Mouse (Mus musculus) liver, adult 2 months (tissue): ENCODE data around the gene Mn1. TPM values are rescaled to one million over a fixed set of nuclear protein-coding genes. Genes with fewer than 3 reads are reported as not detected.

Experiments
- DNase-seq: peaks from one replicate; pipeline ENCODE4 v3.0.0-alpha.2; 2011; ENCODE audit warnings: low read depth, low spot score; ENCODE audit errors: extremely low read depth
- H3K27ac ChIP-seq: fragments of 200-500 bp; replicated peaks from 2 replicates; pipeline ENCODE4 v1.5.1; 2012; ENCODE audit warnings: low read depth, mild to moderate bottlenecking, control low read depth, inconsistent platforms, low read length; ENCODE audit not compliant: insufficient read depth
- H3K27me3 ChIP-seq: fragments of 200-500 bp; 2 replicates; pipeline ENCODE4 v1.6.1; 2012; ENCODE audit warnings: mild to moderate bottlenecking, moderate library complexity, low read length, inconsistent platforms; ENCODE audit not compliant: control insufficient read depth, insufficient read depth
- H3K36me3 ChIP-seq: fragments of 200-500 bp; 2 replicates; pipeline ENCODE4 v1.6.1; 2012; ENCODE audit warnings: low read length, inconsistent platforms; ENCODE audit not compliant: control insufficient read depth, insufficient read depth
- H3K4me1 ChIP-seq: fragments of 200-500 bp; 2 replicates; pipeline ENCODE4 v1.6.1; 2011; ENCODE audit warnings: low read length; ENCODE audit not compliant: control insufficient read depth, insufficient read depth
- H3K4me3 ChIP-seq: fragments of 200-500 bp; 2 replicates; pipeline ENCODE4 v1.5.1; 2011; ENCODE audit warnings: low read depth, mild to moderate bottlenecking, control low read depth, low read length, moderate library complexity; ENCODE audit not compliant: insufficient read depth
- H3K79me2 ChIP-seq: fragments of 200-500 bp; 2 replicates; pipeline ENCODE4 v1.6.1; 2012; ENCODE audit warnings: inconsistent platforms, mild to moderate bottlenecking, low read length, moderate library complexity; ENCODE audit not compliant: control insufficient read depth, insufficient read depth
- H3K9ac ChIP-seq: fragments of 200-500 bp; 2 replicates; pipeline ENCODE4 v1.6.1; 2012; ENCODE audit warnings: low read depth, mild to moderate bottlenecking, control low read depth, inconsistent platforms, low read length
- CTCF ChIP-seq: fragments of 200-500 bp; IDR thresholded peaks from 2 replicates; pipeline ENCODE4 v1.5.1; 2011; ENCODE audit warnings: low read depth, low read length, control low read depth
- POLR2A ChIP-seq: fragments of 200-500 bp; IDR thresholded peaks from 2 replicates; pipeline ENCODE4 v1.6.1; 2011; ENCODE audit warnings: low read length, control low read depth; ENCODE audit not compliant: insufficient read depth; ENCODE audit errors: extremely low read depth
- WGBS: fragments of 180-500 bp; shearing (Covaris S2); methylation state at CpG from one replicate; pipeline ENCODE4 v1.1.7; 2018; 5-methylcytosine and 5-hydroxymethylcytosine counted together
- polyA plus RNA-seq: library from polyadenylated mRNA; depleted of rRNA; stranded (reverse); fragments of >200 nt; gene quantifications from 2 replicates; pipeline ENCODE4 v1.2.3, GENCODE M21; 2012
- total RNA-seq: library from RNA; depleted of rRNA; stranded (reverse); fragments of >200 nt; gene quantifications from 2 replicates; pipeline ENCODE4 v1.2.3, GENCODE M21; 2014

The Mn1 gene
- total and polyA plus RNA-seq, 2 experiments: 3.4 to 7.3 TPM

DNA sequence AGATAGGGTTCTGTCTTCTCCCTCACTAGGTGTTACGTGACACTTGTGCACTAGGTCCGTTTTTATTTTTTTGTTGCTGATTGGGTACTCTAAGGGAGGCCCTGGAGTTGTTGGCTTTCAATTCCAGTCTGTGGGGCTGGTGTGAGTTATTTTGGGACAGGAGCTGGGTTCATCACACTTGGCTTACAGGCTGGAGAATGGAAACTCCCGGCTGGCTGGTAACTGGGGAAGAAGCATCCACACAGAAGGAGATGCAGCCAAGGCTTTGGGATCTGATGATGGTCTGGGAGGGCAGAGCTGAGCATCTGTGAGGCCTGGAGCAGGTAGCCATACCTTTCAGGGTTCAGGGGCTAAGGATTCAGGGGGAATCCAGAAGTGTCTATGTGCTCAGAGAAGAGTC is 6.5 kb upstream of the Mn1 start:
- 81% methylated on average over 3 of the region's 3 CpGs for WGBS
- Histone ChIP-seq H3K36me3 (no peaks in the 10 kb centered on the region), H3K79me2 (no peaks in the 10 kb centered on the region), H3K9ac (no peak overlapping the region), H3K4me3 (no peak overlapping the region), H3K27ac (no peak overlapping the region), H3K27me3 (no peaks in the 10 kb centered on the region), H3K4me1 (no peaks in the 10 kb centered on the region; the same call in 1 of the 2 replicates)
- DNase-seq: no peak
- TF ChIP-seq CTCF: no peak

DNA sequence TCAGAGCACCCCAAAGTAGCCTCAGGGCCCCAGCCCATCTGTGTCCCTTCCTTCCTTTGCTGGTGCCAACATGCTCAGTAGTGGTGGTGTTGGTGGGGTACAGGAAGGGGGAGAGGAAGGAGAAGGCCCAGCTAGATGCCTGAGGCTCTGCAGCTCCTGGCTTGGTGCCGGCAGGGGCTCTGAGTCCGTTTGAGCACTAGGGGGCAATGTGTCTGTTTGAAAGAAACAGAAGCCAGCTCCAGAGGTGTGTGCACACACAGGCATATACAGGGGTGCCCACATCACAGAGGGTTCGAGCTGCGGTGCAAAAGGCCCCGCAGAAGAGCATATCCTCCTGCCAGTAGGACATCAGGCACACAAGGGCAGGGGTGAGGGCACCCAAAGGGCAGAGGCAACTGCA is 3.0 kb upstream of the Mn1 start:
- no peaks in the 10 kb centered on the region; the same call in 1 of the 2 replicates for H3K4me1 ChIP-seq
- no peaks in the 10 kb centered on the region for H3K27me3 ChIP-seq
- TF ChIP-seq CTCF (peak; percentile 92), POLR2A (no peak)
- no peak overlapping the region for H3K27ac ChIP-seq
- no peak overlapping the region for H3K9ac ChIP-seq
- 3% methylated on average over 5 of the region's 5 CpGs for WGBS
- H3K79me2 ChIP-seq: peaks cover 19% of the 10 kb centered on the region
- no peak overlapping the region for H3K4me3 ChIP-seq
- peak; percentile 54 for DNase-seq
- peaks cover 3% of the 10 kb centered on the region for H3K36me3 ChIP-seq

DNA sequence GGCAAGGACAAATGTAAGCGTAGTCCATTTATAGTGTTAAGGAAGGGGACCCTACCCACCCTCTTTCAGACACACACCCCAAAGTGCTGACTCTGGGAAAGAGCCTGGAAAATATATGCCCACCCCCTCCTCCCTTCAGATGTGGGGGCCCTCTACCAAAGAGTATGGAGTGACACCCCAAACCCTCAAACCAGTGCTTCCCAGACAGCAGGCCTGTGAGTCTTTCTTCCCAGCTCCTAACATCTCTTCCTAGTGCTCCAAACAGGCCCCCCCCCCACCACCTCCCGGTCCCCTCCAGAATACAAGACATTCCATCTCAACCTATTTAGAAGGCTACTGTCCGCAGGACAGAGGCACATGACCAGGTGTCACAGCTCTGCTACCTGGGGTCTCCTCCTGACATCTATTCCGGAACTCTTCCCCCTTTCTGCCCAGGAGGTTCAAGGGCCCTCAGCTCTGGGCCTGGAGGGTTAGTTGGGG is 2.4 kb upstream of the Mn1 start:
- no peak for DNase-seq
- 80% methylated on average over 4 of the region's 4 CpGs for WGBS
- H3K27me3 ChIP-seq: no peaks in the 10 kb centered on the region
- no peak overlapping the region for H3K27ac ChIP-seq
- no peaks in the 10 kb centered on the region; the same call in 1 of the 2 replicates for H3K4me1 ChIP-seq
- H3K4me3 ChIP-seq: no peak overlapping the region
- peaks cover 25% of the 10 kb centered on the region for H3K79me2 ChIP-seq
- TF ChIP-seq CTCF (no peak), POLR2A (no peak)
- H3K36me3 ChIP-seq: peaks cover 6% of the 10 kb centered on the region
- no peak overlapping the region for H3K9ac ChIP-seq

DNA sequence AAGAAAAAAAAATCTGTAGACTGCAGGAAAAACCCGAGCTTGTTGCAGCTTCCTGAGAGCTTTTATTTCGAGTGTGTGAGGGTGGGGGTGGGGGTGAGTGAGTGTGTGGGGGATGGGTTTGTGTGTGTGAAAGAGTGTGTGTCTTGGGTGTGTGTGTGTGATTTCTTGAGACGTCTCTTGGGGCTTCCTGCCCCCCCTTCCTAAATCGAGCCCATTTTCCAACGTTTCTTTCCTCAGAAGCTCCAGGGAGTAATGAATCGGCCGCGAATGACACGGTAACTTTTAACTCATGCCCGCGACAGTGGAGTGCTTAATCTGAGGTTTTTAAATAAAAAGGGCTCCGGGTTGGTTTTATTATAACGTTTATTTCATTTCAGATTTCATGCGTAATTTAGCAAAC is 1.6 kb upstream of the Mn1 start:
- H3K4me1 ChIP-seq: no peaks in the 10 kb centered on the region; the same call in 1 of the 2 replicates
- no peak overlapping the region for H3K27ac ChIP-seq
- no peak overlapping the region for H3K9ac ChIP-seq
- H3K27me3 ChIP-seq: no peaks in the 10 kb centered on the region
- DNase-seq: no peak
- H3K36me3 ChIP-seq: peaks cover 14% of the 10 kb centered on the region
- WGBS: 10% methylated on average over 14 of the region's 14 CpGs
- TF ChIP-seq POLR2A (no peak), CTCF (no peak)
- H3K4me3 ChIP-seq: no peak overlapping the region
- peaks cover 32% of the 10 kb centered on the region for H3K79me2 ChIP-seq

DNA sequence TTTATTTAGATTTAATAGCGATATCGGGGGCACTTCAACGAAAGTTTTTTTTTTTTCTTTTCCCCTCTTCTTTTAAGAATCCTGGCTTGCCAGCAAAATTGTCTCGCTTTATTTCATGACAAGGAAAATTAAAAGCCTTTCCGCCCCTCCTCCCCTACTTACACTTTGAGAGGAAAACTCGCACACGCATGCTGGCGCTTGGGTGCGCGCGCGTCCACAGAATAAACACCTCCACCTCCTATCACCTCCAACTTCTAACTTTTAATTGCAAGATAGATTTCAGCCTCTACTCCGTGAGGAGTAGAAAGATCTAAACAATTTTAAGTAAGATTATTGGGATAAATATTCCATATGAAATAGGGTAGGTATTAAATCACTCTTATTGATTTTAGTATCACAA is 1.1 kb upstream of the Mn1 start:
- no peak for TF ChIP-seq POLR2A
- peak; percentile 55 for TF ChIP-seq CTCF
- Histone ChIP-seq H3K79me2 (peaks cover 33% of the 10 kb centered on the region), H3K4me3 (peak overlapping the region; percentile 93; the same call in 1 of the 2 replicates), H3K27me3 (no peaks in the 10 kb centered on the region), H3K4me1 (no peaks in the 10 kb centered on the region; the same call in 1 of the 2 replicates), H3K36me3 (peaks cover 15% of the 10 kb centered on the region), H3K9ac (no peak overlapping the region), H3K27ac (no peak overlapping the region)
- 3% methylated on average over 13 of the region's 13 CpGs for WGBS
- peak; percentile 67 for DNase-seq

DNA sequence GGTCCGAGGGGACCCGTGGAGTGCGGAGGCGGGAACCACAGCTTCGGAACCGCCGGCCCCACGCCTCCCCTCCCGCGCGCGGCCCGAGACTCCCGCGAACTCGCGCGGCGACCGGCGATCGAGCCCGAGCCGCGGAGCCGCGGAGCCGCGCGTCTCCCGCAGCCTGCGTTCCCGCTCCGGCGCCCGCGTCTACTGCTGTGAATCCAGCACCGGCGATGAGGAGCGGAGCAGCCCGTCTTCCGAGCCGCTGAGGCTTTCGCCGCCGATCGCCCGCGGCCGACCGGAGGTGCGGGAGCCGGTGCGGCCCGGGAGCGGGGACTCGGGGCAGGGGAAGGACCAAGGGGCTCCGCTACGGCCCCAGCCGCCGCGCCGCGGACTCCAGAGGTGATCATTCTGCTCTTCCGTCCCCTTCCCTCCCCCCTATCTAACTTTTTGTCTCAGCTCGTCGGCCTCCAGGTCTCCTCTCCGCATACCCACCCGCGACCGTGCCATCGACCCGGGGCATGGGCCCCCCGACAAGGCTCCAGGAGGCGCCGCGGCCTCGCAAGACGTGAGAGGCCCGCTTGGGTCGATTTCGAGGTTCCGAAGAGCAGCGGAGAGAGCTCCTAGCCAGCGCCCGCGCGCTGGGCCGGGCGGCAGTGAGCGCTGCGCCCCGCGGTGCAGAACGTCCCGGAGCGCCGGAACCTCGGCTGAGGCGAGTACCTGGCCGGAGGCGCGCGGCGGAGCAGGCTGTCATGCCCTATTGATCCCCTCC is 393 bp downstream of the Mn1 start:
- Histone ChIP-seq H3K36me3 (peaks cover 18% of the 10 kb centered on the region), H3K27ac (peak overlapping the region; percentile 77), H3K27me3 (no peaks in the 10 kb centered on the region), H3K79me2 (peaks cover 46% of the 10 kb centered on the region), H3K9ac (peak overlapping the region; percentile 98), H3K4me1 (peaks cover 2% of the 10 kb centered on the region; the same call in 1 of the 2 replicates), H3K4me3 (peak overlapping the region; percentile 93)
- under 1% methylated on average over 103 of the region's 105 CpGs for WGBS
- DNase-seq: peak; percentile 29
- TF ChIP-seq POLR2A: no peak
- TF ChIP-seq CTCF: no peak
